Mouse (Mus musculus): ENCODE data around the gene 1700015F17Rik. TPM values are rescaled to one million over a fixed set of nuclear protein-coding genes. Genes with fewer than 3 reads are reported as not detected.
A peak's percentile ranks its signal among the peaks of the same experiment; 100 is the strongest.

The 1700015F17Rik gene
- total and polyA plus RNA-seq, 3 experiments, result not detected

DNA sequence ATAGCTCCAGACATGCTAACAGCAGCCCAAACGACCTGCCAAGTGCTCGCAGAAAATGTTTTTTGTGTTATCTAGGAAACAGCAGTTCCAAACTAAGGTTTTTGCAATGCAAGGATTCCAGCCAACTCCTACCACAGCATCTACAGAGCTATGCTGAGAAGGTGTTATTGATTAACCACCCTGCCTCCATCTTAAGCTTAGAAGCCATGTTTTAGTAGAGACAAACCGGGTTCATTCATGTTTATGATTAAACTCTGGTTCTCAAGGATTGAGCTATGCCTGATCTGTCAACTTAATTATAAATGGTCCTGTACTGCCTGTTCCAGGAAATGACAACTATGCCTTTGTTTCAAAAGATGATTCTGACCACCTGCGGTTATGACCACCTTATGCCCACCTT lies 2.8 kb downstream of the 1700015F17Rik start:
- Histone ChIP-seq H3K27ac (ENCODE audit: insufficient read depth, low read depth) (no peak overlapping the region), H3K4me3 (replicated peaks in 1 of 3; ENCODE audit: low read depth in 2 of 3, low read length in 2 of 3, poor library complexity in 1 of 3) (no peak overlapping the region), H3K4me2 (ENCODE audit: insufficient read depth, low read depth, poor library complexity, severe bottlenecking) (no peak overlapping the region), H3K9ac (ENCODE audit: insufficient read depth, low read depth) (no peak overlapping the region), H3K27me3 (replicated peaks) (no peaks in the 10 kb centered on the region), H3K36me3 (replicated peaks in 1 of 2; ENCODE audit: control insufficient read depth in 1 of 2, insufficient read depth in 1 of 2, low read length in 1 of 2) (no peaks in the 10 kb centered on the region), H3K4me1 (ENCODE audit: control insufficient read depth in 1 of 2, insufficient read depth in 2 of 2) (no peaks in the 10 kb centered on the region), H3K79me2 (replicated peaks; ENCODE audit: control insufficient read depth, extremely low read depth, insufficient read depth, poor library complexity, severe bottlenecking) (no peaks in the 10 kb centered on the region), H3K9me3 (replicated peaks; ENCODE audit: low read length) (no peaks in the 10 kb centered on the region)
- in situ Hi-C loops (cut with MboI; ENCODE audit: low pct_ligation_motif_present, low pct_unique_long_range_greater_than_20kb, low sequenced_read_pairs) (loop anchor here (5.0 kb wide), 2 partner anchors 54 to 514 kb away; partner anchors contain the start of gene Cdk14), dilution Hi-C loops (cut with MboI; ENCODE audit: extremely low pct_ligation_motif_present, extremely low pct_unique_long_range_greater_than_20kb, low sequenced_read_pairs) (no loop called here)
- TF ChIP-seq CHD1 (IDR thresholded peaks at IDR 0.05; ENCODE audit: low read depth, low read length), result no peak
- no peak for TF ChIP-seq CHD2 (IDR thresholded peaks at IDR 0.05; ENCODE audit: low read length)
- TF ChIP-seq TCF12 (IDR thresholded peaks at IDR 0.05; ENCODE audit: low read depth, low read length), result no peak
- TF ChIP-seq NRF1 (IDR thresholded peaks at IDR 0.05; ENCODE audit: low read depth, low read length), result no peak
- no peak for TF ChIP-seq EP300 (IDR thresholded peaks at IDR 0.05; ENCODE audit: low read length)
- TF ChIP-seq SIN3A (IDR thresholded peaks at IDR 0.05; ENCODE audit: low read length), result no peak
- no peak for TF ChIP-seq BHLHE40 (IDR thresholded peaks at IDR 0.05; ENCODE audit: low read depth, low read length)
- DNase-seq (ENCODE audit: extremely low read depth), result no peak

DNA sequence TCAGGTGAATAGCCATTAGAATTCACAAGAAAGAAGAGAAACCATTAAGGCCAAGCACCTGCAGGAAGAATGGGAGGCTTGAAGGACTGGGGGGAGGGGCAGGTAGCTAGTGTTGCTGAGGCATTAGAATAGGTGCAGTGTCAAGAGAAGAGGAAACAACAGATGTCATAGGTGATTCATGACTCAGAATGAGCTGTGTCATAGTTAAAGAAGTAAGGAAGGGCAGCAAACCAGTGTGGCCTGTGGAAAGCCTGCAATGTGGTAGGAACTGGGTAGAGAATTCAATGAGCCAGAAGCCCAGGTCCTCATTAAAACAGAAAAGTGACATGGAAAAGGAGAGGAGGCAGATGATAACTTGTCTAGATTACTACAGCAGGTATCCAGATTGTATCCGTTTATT lies 13.7 kb downstream of the 1700015F17Rik start:
- TF ChIP-seq ZMIZ1 (IDR thresholded peaks at IDR 0.05; ENCODE audit: low read depth, low read length) (no peak), CHD2 (IDR thresholded peaks at IDR 0.05; ENCODE audit: low read length) (peak; percentile 35; the same call in 1 of the 2 replicates), MAFK (IDR thresholded peaks at IDR 0.05; ENCODE audit: insufficient replicate concordance, low read length) (peak; percentile 31; the same call in 1 of the 2 replicates), RCOR1 (conservative IDR thresholded peaks at IDR 0.05; ENCODE audit: low read depth, low read length) (no peak), CTCF (conservative IDR thresholded peaks at IDR 0.05 in 1 of 2, IDR thresholded peaks at IDR 0.05 in 1 of 2; ENCODE audit: low read depth in 2 of 2, low read length in 2 of 2) (no peak), EP300 (IDR thresholded peaks at IDR 0.05; ENCODE audit: low read length) (0 out of 2 replicates have a peak, but pooled peaks have one; percentile 9), MEF2A (IDR thresholded peaks at IDR 0.05; ENCODE audit: borderline replicate concordance, low read depth, low read length) (no peak)
- no peaks in the 10 kb centered on the region for H3K79me2 ChIP-seq (replicated peaks; ENCODE audit: control insufficient read depth, extremely low read depth, insufficient read depth, poor library complexity, severe bottlenecking)
- H3K4me1 ChIP-seq (ENCODE audit: control insufficient read depth in 1 of 2, insufficient read depth in 2 of 2), result peaks cover 4 to 7% of the 10 kb centered on the region in 2 experiments; a peak in 3 of 4 replicates
- peak; percentile 21 for DNase-seq (ENCODE audit: extremely low read depth)
- no peaks in the 10 kb centered on the region for H3K27me3 ChIP-seq (replicated peaks)
- H3K4me2 ChIP-seq (ENCODE audit: insufficient read depth, low read depth, poor library complexity, severe bottlenecking), result no peak overlapping the region
- no peaks in the 10 kb centered on the region for H3K9me3 ChIP-seq (replicated peaks; ENCODE audit: low read length)
- no peaks in the 10 kb centered on the region for H3K36me3 ChIP-seq (replicated peaks in 1 of 2; ENCODE audit: control insufficient read depth in 1 of 2, insufficient read depth in 1 of 2, low read length in 1 of 2)
- H3K27ac ChIP-seq (ENCODE audit: insufficient read depth, low read depth), result no peak overlapping the region
- no peak overlapping the region for H3K4me3 ChIP-seq (replicated peaks in 1 of 3; ENCODE audit: low read depth in 2 of 3, low read length in 2 of 3, poor library complexity in 1 of 3)
- in situ Hi-C loops (cut with MboI; ENCODE audit: low pct_ligation_motif_present, low pct_unique_long_range_greater_than_20kb, low sequenced_read_pairs), result no loop called here
- dilution Hi-C loops (cut with MboI; ENCODE audit: extremely low pct_ligation_motif_present, extremely low pct_unique_long_range_greater_than_20kb, low sequenced_read_pairs), result no loop called here
- H3K9ac ChIP-seq (ENCODE audit: insufficient read depth, low read depth), result no peak overlapping the region

DNA sequence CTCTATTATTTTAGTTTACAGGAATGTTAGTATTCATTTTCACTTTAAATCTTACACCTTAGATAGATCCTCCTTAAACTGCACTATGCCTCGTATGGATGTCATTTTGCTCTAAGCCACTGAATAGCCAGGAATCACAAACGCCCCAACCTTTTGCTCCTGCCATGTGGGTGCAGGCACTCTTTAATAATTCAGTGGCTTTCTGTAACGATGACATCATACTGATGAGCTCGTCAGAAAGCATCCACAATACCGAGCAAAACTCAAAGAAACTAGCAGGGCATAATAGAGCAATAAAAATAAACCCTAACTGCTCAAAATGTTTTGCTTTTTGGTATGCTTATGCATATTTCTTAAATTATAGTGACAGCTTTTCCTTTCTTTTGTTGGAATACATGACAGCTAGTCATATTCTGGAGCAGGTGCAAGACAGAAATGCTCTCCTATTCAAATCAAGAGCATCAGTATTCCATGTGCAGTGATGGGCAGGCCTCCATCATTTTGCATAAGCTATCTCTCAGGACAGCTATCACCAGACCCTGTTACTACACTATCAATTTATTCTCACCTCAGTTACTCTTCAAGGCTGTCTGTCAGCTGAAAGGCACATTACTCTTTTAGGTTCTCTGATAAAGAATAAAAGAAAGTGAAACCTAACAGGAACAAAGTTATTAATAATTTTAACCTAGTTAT lies 47.1 kb downstream of the 1700015F17Rik start:
- Histone ChIP-seq H3K79me2 (replicated peaks; ENCODE audit: control insufficient read depth, extremely low read depth, insufficient read depth, poor library complexity, severe bottlenecking) (no peaks in the 10 kb centered on the region), H3K4me2 (ENCODE audit: insufficient read depth, low read depth, poor library complexity, severe bottlenecking) (peak overlapping the region; percentile 61; the same call in 1 of the 2 replicates), H3K36me3 (replicated peaks in 1 of 2; ENCODE audit: control insufficient read depth in 1 of 2, insufficient read depth in 1 of 2, low read length in 1 of 2) (no peaks in the 10 kb centered on the region), H3K27ac (ENCODE audit: insufficient read depth, low read depth) (no peak overlapping the region), H3K9me3 (replicated peaks; ENCODE audit: low read length) (peaks cover 2% of the 10 kb centered on the region), H3K9ac (ENCODE audit: insufficient read depth, low read depth) (no peak overlapping the region), H3K27me3 (replicated peaks) (no peaks in the 10 kb centered on the region), H3K4me3 (replicated peaks in 1 of 3; ENCODE audit: low read depth in 2 of 3, low read length in 2 of 3, poor library complexity in 1 of 3) (no peak overlapping the region), H3K4me1 (ENCODE audit: control insufficient read depth in 1 of 2, insufficient read depth in 2 of 2) (peaks cover 2 to 11% of the 10 kb centered on the region in 2 experiments; a peak in 2 of 4 replicates)
- no peak for DNase-seq (ENCODE audit: extremely low read depth)
- TF ChIP-seq JUND (conservative IDR thresholded peaks at IDR 0.05; ENCODE audit: low read depth, low read length) (no peak), BHLHE40 (IDR thresholded peaks at IDR 0.05; ENCODE audit: low read depth, low read length) (peak; percentile 63)
- in situ Hi-C loops (cut with MboI; ENCODE audit: low pct_ligation_motif_present, low pct_unique_long_range_greater_than_20kb, low sequenced_read_pairs), result no loop called here
- dilution Hi-C loops (cut with MboI; ENCODE audit: extremely low pct_ligation_motif_present, extremely low pct_unique_long_range_greater_than_20kb, low sequenced_read_pairs), result no loop called here
